Mouse (Mus musculus): ENCODE results near the gene P4htm.

P4htm gene

GRCm38 (mm10) chr9:108546875-108547274 lies 50.6 kb downstream of the P4htm start:
- no peak for DNase-seq (ENCODE audit: extremely low spot score)

DNA sequence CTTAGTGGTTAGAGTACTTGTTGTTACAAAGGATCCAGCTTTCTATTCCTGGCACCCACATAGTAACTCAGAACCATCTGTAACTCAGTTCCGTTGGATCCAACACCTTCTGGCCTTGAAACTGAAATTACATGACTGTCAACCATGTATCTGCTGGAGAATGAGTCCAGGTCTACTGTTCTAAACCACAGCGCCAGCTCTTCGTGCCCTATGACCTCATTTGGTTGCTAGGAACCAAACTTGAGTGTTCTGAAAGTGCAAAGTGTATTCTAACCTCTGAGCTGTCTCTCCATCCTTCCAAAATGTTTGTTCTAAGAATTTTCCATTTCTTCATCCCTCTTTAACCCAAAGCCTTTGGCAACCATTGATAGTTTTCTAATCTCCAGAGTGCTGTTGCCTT lies 51.5 kb downstream of the P4htm start:
- DNase-seq (ENCODE audit: extremely low spot score): no peak

GRCm38 (mm10) chr9:108540846-108541245 lies 56.6 kb downstream of the P4htm start:
- no peak for DNase-seq (ENCODE audit: extremely low spot score)

DNA sequence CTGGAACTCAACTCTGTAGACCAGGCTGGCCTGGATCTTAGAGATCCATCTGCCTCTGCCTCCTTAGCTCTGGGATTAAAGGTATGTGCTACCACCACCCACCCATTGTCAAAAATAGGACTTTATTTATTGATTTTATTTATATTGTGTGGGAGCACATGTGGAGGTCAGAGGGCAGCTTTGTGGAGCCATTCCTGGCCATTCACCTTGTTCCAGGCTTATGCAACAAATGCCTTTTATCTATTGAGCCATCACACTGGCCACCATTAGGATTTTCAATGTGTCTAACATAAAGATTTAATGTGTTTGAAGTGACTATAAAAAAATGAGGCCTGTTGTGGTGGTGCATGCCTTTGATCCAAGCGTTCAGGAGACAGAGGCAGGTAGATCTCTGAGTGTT lies 66.0 kb downstream of the P4htm start:
- no peak for DNase-seq (ENCODE audit: extremely low spot score)

- DNase-seq (ENCODE audit: extremely low spot score): no peak
Measured at GRCm38 (mm10) chr9:108530954-108531353, 66.5 kb downstream of the P4htm start.

Measured in embryo, embryonic 9.5 days (tissue).